Mouse (Mus musculus) cerebellum, adult 2 months (tissue): ENCODE results near the gene Shank2.

Experiments used
- CTCF ChIP-seq: fragments of 200-500 bp; IDR thresholded peaks from 2 replicates; pipeline ENCODE4 v1.5.1; 2011; ENCODE audit warnings: low read depth, mild to moderate bottlenecking, control low read depth, low read length, moderate library complexity, borderline replicate concordance; ENCODE audit not compliant: insufficient read depth
- POLR2A ChIP-seq: fragments of 200-500 bp; IDR thresholded peaks from 2 replicates; pipeline ENCODE4 v1.6.1; 2011; ENCODE audit warnings: low read length, control low read depth, borderline replicate concordance; ENCODE audit not compliant: insufficient read depth

DNA sequence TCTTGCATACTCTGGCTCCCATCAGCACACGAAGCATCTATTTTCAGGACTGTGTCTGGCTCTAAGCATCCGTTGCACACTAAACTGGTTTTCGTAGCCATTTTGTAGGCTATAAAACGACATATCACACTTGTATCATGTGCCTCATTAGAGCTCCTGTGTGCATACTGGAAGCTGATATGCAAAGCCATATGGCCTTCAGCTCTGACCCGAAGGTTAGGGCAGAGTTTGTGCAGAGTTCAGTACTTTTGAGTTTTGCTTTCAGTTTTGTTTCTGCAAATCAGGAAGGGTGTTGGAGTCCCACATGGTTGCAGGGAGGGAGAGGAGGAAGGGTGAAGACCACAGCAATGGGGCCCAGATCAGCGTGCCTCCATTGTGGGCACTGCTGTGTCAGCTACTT is 390.0 kb downstream of the Shank2 start:
- TF ChIP-seq CTCF: no peak
- no peak for TF ChIP-seq POLR2A
